Mouse (Mus musculus): ENCODE data around the gene Arl14. TPM values are rescaled to one million over a fixed set of nuclear protein-coding genes. Genes with fewer than 3 reads are reported as not detected.

Arl14 gene
- not detected in 2 replicates for polyA plus RNA-seq (2016; fragmentation: Nextera tagmentation; extraction: Ambion mirVana)

GRCm38 (mm10) chr3:69221806-69222501, at the start of gene Arl14:
TSS of gene Arl14 (plus strand) at chr3:69222419.
- Histone ChIP-seq H3K9me3 (replicated peaks) (no peaks in the 10 kb centered on the region), H3K4me2 (replicated peaks) (no peak within 1 kb of the TSS), H3K9ac (no peak within 1 kb of the TSS), H3K27me3 (no peaks in the 10 kb centered on the region), H3K4me1 (no peaks in the 10 kb centered on the region), H3K36me3 (no peaks in the 10 kb centered on the region), H3K27ac (no peak within 1 kb of the TSS), H3K4me3 (no peak within 1 kb of the TSS)
- no peak for ATAC-seq (ENCODE audit: low FRiP score)
- 88% methylated on average over 8 of the region's 8 CpGs for WGBS

- no peaks in the 10 kb centered on the region for H3K36me3 ChIP-seq
- no peak overlapping the region for H3K27ac ChIP-seq
- 24% methylated on average over 1 of the region's 1 CpGs for WGBS
- no peak overlapping the region for H3K4me2 ChIP-seq (replicated peaks)
- no peak overlapping the region for H3K9ac ChIP-seq
- no peak overlapping the region for H3K4me3 ChIP-seq
- ATAC-seq (ENCODE audit: low FRiP score): peak; percentile 59; the same call in 1 of the 2 replicates
- no peaks in the 10 kb centered on the region for H3K27me3 ChIP-seq
- H3K4me1 ChIP-seq: peaks cover 6% of the 10 kb centered on the region
- no peaks in the 10 kb centered on the region for H3K9me3 ChIP-seq (replicated peaks)
These were observed 47.0 kb upstream of the Arl14 start for GRCm38 (mm10) chr3:69175229-69175628.

- no peaks in the 10 kb centered on the region for H3K36me3 ChIP-seq
- H3K4me1 ChIP-seq: peaks cover 6% of the 10 kb centered on the region
- no peaks in the 10 kb centered on the region for H3K27me3 ChIP-seq
- H3K27ac ChIP-seq: no peak overlapping the region
- no peaks in the 10 kb centered on the region for H3K9me3 ChIP-seq (replicated peaks)
- 85% methylated on average over 15 of the region's 15 CpGs for WGBS
- no peak overlapping the region for H3K9ac ChIP-seq
- H3K4me2 ChIP-seq (replicated peaks): no peak overlapping the region
- no peak overlapping the region for H3K4me3 ChIP-seq
- no peak for ATAC-seq (ENCODE audit: low FRiP score)
These were observed 44.9 kb upstream of the Arl14 start for GRCm38 (mm10) chr3:69177168-69177797.

- no peak for ATAC-seq (ENCODE audit: low FRiP score)
- Histone ChIP-seq H3K36me3 (no peaks in the 10 kb centered on the region), H3K4me2 (replicated peaks) (no peak overlapping the region), H3K27me3 (no peaks in the 10 kb centered on the region), H3K9me3 (replicated peaks) (no peaks in the 10 kb centered on the region), H3K4me3 (no peak overlapping the region), H3K27ac (no peak overlapping the region), H3K4me1 (peaks cover 6% of the 10 kb centered on the region), H3K9ac (no peak overlapping the region)
These were observed 44.3 kb upstream of the Arl14 start for GRCm38 (mm10) chr3:69177914-69178313.

GRCm38 (mm10) chr3:69178365-69179004, 43.7 kb upstream of the Arl14 start:
- Histone ChIP-seq H3K9me3 (replicated peaks) (no peaks in the 10 kb centered on the region), H3K27ac (no peak overlapping the region), H3K4me3 (no peak overlapping the region), H3K4me1 (peaks cover 6% of the 10 kb centered on the region), H3K27me3 (no peaks in the 10 kb centered on the region), H3K4me2 (replicated peaks) (no peak overlapping the region), H3K9ac (no peak overlapping the region), H3K36me3 (no peaks in the 10 kb centered on the region)
- no peak; the same call in 1 of the 2 replicates for ATAC-seq (ENCODE audit: low FRiP score)
- WGBS: 55% methylated on average over 14 of the region's 14 CpGs

- no peaks in the 10 kb centered on the region for H3K36me3 ChIP-seq
- H3K4me3 ChIP-seq: no peak overlapping the region
- no peaks in the 10 kb centered on the region for H3K27me3 ChIP-seq
- no peak overlapping the region for H3K27ac ChIP-seq
- no peak overlapping the region for H3K9ac ChIP-seq
- H3K9me3 ChIP-seq (replicated peaks): no peaks in the 10 kb centered on the region
- no peak overlapping the region for H3K4me2 ChIP-seq (replicated peaks)
- no peak for ATAC-seq (ENCODE audit: low FRiP score)
- WGBS: 89% methylated on average over 8 of the region's 8 CpGs
- peaks cover 6% of the 10 kb centered on the region for H3K4me1 ChIP-seq
These were observed 40.7 kb upstream of the Arl14 start for GRCm38 (mm10) chr3:69181531-69181930.

- no peak overlapping the region for H3K27ac ChIP-seq
- no peak for ATAC-seq (ENCODE audit: low FRiP score)
- H3K4me2 ChIP-seq (replicated peaks): no peak overlapping the region
- H3K4me1 ChIP-seq: peaks cover 6% of the 10 kb centered on the region
- no peaks in the 10 kb centered on the region for H3K27me3 ChIP-seq
- no peaks in the 10 kb centered on the region for H3K36me3 ChIP-seq
- H3K9ac ChIP-seq: no peak overlapping the region
- no peak overlapping the region for H3K4me3 ChIP-seq
- no peaks in the 10 kb centered on the region for H3K9me3 ChIP-seq (replicated peaks)
These were observed 40.0 kb upstream of the Arl14 start for GRCm38 (mm10) chr3:69182225-69182624.

- no peaks in the 10 kb centered on the region for H3K27me3 ChIP-seq
- WGBS: 89% methylated on average over 7 of the region's 7 CpGs
- H3K9me3 ChIP-seq (replicated peaks): no peaks in the 10 kb centered on the region
These were observed 37.0 kb upstream of the Arl14 start for GRCm38 (mm10) chr3:69185244-69185643.

GRCm38 (mm10) chr3:69186031-69186430, 36.2 kb upstream of the Arl14 start:
- no peak overlapping the region for H3K27ac ChIP-seq
- no peak overlapping the region for H3K4me3 ChIP-seq
- no peaks in the 10 kb centered on the region for H3K9me3 ChIP-seq (replicated peaks)
- H3K4me1 ChIP-seq: no peaks in the 10 kb centered on the region
- H3K36me3 ChIP-seq: no peaks in the 10 kb centered on the region
- no peak overlapping the region for H3K9ac ChIP-seq
- H3K27me3 ChIP-seq: no peaks in the 10 kb centered on the region
- ATAC-seq (ENCODE audit: low FRiP score): no peak
- 78% methylated on average over 4 of the region's 4 CpGs for WGBS
- H3K4me2 ChIP-seq (replicated peaks): no peak overlapping the region

More at GRCm38 (mm10) chr3:69185244-69185643, 37.0 kb upstream of the Arl14 start:
- ATAC-seq (ENCODE audit: low FRiP score): no peak
- H3K4me2 ChIP-seq (replicated peaks): no peak overlapping the region
- no peaks in the 10 kb centered on the region for H3K36me3 ChIP-seq
- H3K4me1 ChIP-seq: no peaks in the 10 kb centered on the region
- no peak overlapping the region for H3K4me3 ChIP-seq
- H3K27ac ChIP-seq: no peak overlapping the region
- no peak overlapping the region for H3K9ac ChIP-seq

- no peaks in the 10 kb centered on the region for H3K27me3 ChIP-seq
- 80% methylated on average over 16 of the region's 16 CpGs for whole genome bisulfite sequencing
These were observed 35.6 kb upstream of the Arl14 start for GRCm38 (mm10) chr3:69186643-69187042.

GRCm38 (mm10) chr3:69192995-69193394, 29.2 kb upstream of the Arl14 start:
- Histone ChIP-seq H3K4me3 (no peak overlapping the region), H3K9ac (no peak overlapping the region), H3K9me3 (replicated peaks) (no peaks in the 10 kb centered on the region), H3K27ac (no peak overlapping the region), H3K4me2 (replicated peaks) (no peak overlapping the region), H3K4me1 (0 out of 2 replicates have a peak, but pooled peaks cover under 1% of the 10 kb centered on the region), H3K27me3 (no peaks in the 10 kb centered on the region), H3K36me3 (no peaks in the 10 kb centered on the region)
- no peak for ATAC-seq (ENCODE audit: low FRiP score)
- WGBS: 96% methylated on average over 3 of the region's 3 CpGs

More at GRCm38 (mm10) chr3:69186643-69187042, 35.6 kb upstream of the Arl14 start:
- H3K27ac ChIP-seq: no peak overlapping the region
- ATAC-seq (ENCODE audit: low FRiP score): no peak
- no peak overlapping the region for H3K4me3 ChIP-seq
- H3K36me3 ChIP-seq: no peaks in the 10 kb centered on the region
- H3K4me2 ChIP-seq (replicated peaks): no peak overlapping the region
- no peaks in the 10 kb centered on the region for H3K9me3 ChIP-seq (replicated peaks)
- H3K4me1 ChIP-seq: no peaks in the 10 kb centered on the region
- no peak overlapping the region for H3K9ac ChIP-seq

- Histone ChIP-seq H3K4me2 (replicated peaks) (no peak overlapping the region), H3K36me3 (no peaks in the 10 kb centered on the region), H3K4me1 (peaks cover 2% of the 10 kb centered on the region; the same call in 1 of the 2 replicates), H3K9me3 (replicated peaks) (no peaks in the 10 kb centered on the region), H3K27ac (no peak overlapping the region), H3K4me3 (no peak overlapping the region), H3K27me3 (no peaks in the 10 kb centered on the region), H3K9ac (no peak overlapping the region)
- WGBS: 71% methylated on average over 9 of the region's 9 CpGs
- no peak for ATAC-seq (ENCODE audit: low FRiP score)
These were observed 27.7 kb upstream of the Arl14 start for GRCm38 (mm10) chr3:69194496-69194895.
